Mouse (Mus musculus) liver, adult 2 months (tissue): ENCODE data around the gene Cyb5d1.

Experiments
- CTCF ChIP-seq: fragments of 200-500 bp; IDR thresholded peaks from 2 replicates; pipeline ENCODE4 v1.5.1; 2011; ENCODE audit warnings: low read depth, low read length, control low read depth
- POLR2A ChIP-seq: fragments of 200-500 bp; IDR thresholded peaks from 2 replicates; pipeline ENCODE4 v1.6.1; 2011; ENCODE audit warnings: low read length, control low read depth; ENCODE audit not compliant: insufficient read depth; ENCODE audit errors: extremely low read depth

- TF ChIP-seq CTCF = no peak
- TF ChIP-seq POLR2A = no peak
Measured at GRCm38 (mm10) chr11:69430631-69431030, 35.2 kb upstream of the Cyb5d1 start.
